Mouse (Mus musculus): Measurements from ENCODE around the gene Ryr3.

DNA sequence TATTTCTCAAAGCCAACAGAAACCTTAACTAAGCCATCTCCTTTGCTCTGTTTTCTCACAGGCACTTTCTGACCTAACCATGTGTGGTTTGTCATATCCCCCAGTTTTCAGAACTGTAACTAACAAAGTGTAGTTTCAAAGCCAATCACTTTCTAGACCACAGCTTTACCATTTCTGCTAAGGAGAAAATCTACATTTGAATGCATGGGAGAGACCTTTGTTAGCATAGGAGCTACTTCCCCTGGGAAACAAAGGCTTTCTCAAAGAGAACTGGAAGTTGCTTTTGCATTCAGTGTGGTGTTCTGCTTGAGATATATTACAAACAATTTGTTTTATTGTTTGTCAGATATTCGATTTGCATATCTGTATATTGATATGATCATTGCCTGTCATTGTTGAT is 285.1 kb downstream of the Ryr3 start:
- TF ChIP-seq EP300 (IDR thresholded peaks at IDR 0.05; ENCODE audit: low read depth) (no peak), CTCF (IDR thresholded peaks at IDR 0.05; ENCODE audit: low read depth) (no peak)
